Mouse (Mus musculus) MEL (cell line): ENCODE results near the gene Slc39a1. TPM values are rescaled to one million over a fixed set of nuclear protein-coding genes. Genes with fewer than 3 reads are reported as not detected.

Source experiments
- DNase-seq: peaks from one replicate; pipeline ENCODE4 v3.0.0; 2011; ENCODE audit warnings: low read depth, low spot score
- H3K27ac ChIP-seq: 2 replicates; pipeline ENCODE4 v1.5.1; 2012; ENCODE audit warnings: low read depth, mild to moderate bottlenecking, control low read depth, low read length, moderate library complexity; ENCODE audit not compliant: control insufficient read depth
- H3K27me3 ChIP-seq, 2 experiments: fragments of 150-350 bp in 1 of 2; sonication (generic) in 1 of 2; 2 replicates each; pipeline ENCODE4 v1.6.1; 2012; ENCODE audit warnings: low read length in 2 of 2, mild to moderate bottlenecking in 2 of 2, improper control_type of control experiment in 1 of 2, moderate library complexity in 1 of 2; ENCODE audit not compliant: insufficient read depth in 2 of 2, control insufficient read depth in 1 of 2
- H3K36me3 ChIP-seq, 2 experiments: 2 replicates each; pipeline ENCODE4 v1.6.1; 2012 to 2014; ENCODE audit warnings: low read length in 2 of 2, improper control_type of control experiment in 1 of 2, inconsistent platforms in 1 of 2, mild to moderate bottlenecking in 1 of 2; ENCODE audit not compliant: insufficient read depth in 2 of 2, control insufficient read depth in 1 of 2
- H3K4me1 ChIP-seq, 2 experiments: fragments of 150-350 bp in 1 of 2; sonication (generic) in 1 of 2; 2 replicates each; pipeline ENCODE4 v1.6.1; 2012; ENCODE audit warnings: low read length in 2 of 2, improper control_type of control experiment in 1 of 2, mild to moderate bottlenecking in 1 of 2; ENCODE audit not compliant: insufficient read depth in 2 of 2, control insufficient read depth in 1 of 2
- H3K4me3 ChIP-seq, 2 experiments: fragments of 150-350 bp in 1 of 2; sonication (generic) in 1 of 2; 2 replicates each; pipeline ENCODE4 v1.5.1; 2012; ENCODE audit warnings: low read depth in 2 of 2, low read length in 2 of 2, mild to moderate bottlenecking in 2 of 2, moderate library complexity in 2 of 2, control low read depth in 1 of 2, improper control_type of control experiment in 1 of 2; ENCODE audit not compliant: control insufficient read depth in 1 of 2, insufficient read depth in 1 of 2
- H3K79me2 ChIP-seq: 2 replicates; pipeline ENCODE4 v1.6.1; 2012; ENCODE audit warnings: mild to moderate bottlenecking, low read length, moderate library complexity; ENCODE audit not compliant: control insufficient read depth, poor library complexity, insufficient read depth
- H3K9ac ChIP-seq: 2 replicates; pipeline ENCODE4 v1.6.1; 2012; ENCODE audit warnings: low read depth, mild to moderate bottlenecking, control low read depth, low read length, moderate library complexity; ENCODE audit not compliant: control insufficient read depth, poor library complexity, severe bottlenecking
- H3K9me3 ChIP-seq: fragments of 150-350 bp; sonication (generic); replicated peaks from 2 replicates; pipeline ENCODE4 v1.6.1; 2012; ENCODE audit warnings: mild to moderate bottlenecking, low read length, improper control_type of control experiment, moderate library complexity; ENCODE audit not compliant: insufficient read depth
- CHD1 ChIP-seq: IDR thresholded peaks from 2 replicates; pipeline ENCODE4 v1.6.1; 2012; ENCODE audit warnings: low read depth, mild to moderate bottlenecking, inconsistent platforms, low read length, improper control_type of control experiment
- CHD2 ChIP-seq: IDR thresholded peaks from 2 replicates; pipeline ENCODE4 v1.6.1; 2011; ENCODE audit warnings: low read length, improper control_type of control experiment
- CTCF ChIP-seq, 3 experiments: IDR thresholded peaks in 2 of 3; conservative IDR thresholded peaks in 1 of 3; 2 replicates each; pipeline ENCODE4 v1.5.1; 2011 to 2012; ENCODE audit warnings: low read length in 3 of 3, low read depth in 2 of 3, mild to moderate bottlenecking in 2 of 3, improper control_type of control experiment in 1 of 3, inconsistent platforms in 1 of 3, mixed read lengths in 1 of 3, moderate library complexity in 1 of 3; ENCODE audit not compliant: control insufficient read depth in 1 of 3, insufficient read depth in 1 of 3, poor library complexity in 1 of 3, severe bottlenecking in 1 of 3
- EP300 ChIP-seq, 2 experiments: IDR thresholded peaks; 2 replicates each; pipeline ENCODE4 v1.6.1; 2011; ENCODE audit warnings: improper control_type of control experiment in 2 of 2, low read length in 2 of 2, low read depth in 1 of 2, mild to moderate bottlenecking in 1 of 2
- GABPA ChIP-seq: IDR thresholded peaks from 2 replicates; pipeline ENCODE4 v1.6.1; 2012; ENCODE audit warnings: low read depth, mild to moderate bottlenecking, inconsistent platforms, low read length, improper control_type of control experiment, moderate library complexity
- HCFC1 ChIP-seq: IDR thresholded peaks from 2 replicates; pipeline ENCODE4 v1.6.1; 2012; ENCODE audit warnings: low read depth, mild to moderate bottlenecking, inconsistent platforms, low read length, improper control_type of control experiment, moderate library complexity
- MAFK ChIP-seq: IDR thresholded peaks from 2 replicates; pipeline ENCODE4 v1.6.1; 2011; ENCODE audit warnings: low read depth, mild to moderate bottlenecking, low read length, improper control_type of control experiment, borderline replicate concordance
- MAX ChIP-seq: IDR thresholded peaks from 2 replicates; pipeline ENCODE4 v1.6.1; 2011; ENCODE audit warnings: low read length, improper control_type of control experiment
- MAZ ChIP-seq: IDR thresholded peaks from 2 replicates; pipeline ENCODE4 v1.6.1; 2012; ENCODE audit warnings: low read depth, mild to moderate bottlenecking, inconsistent platforms, low read length, improper control_type of control experiment
- MYB ChIP-seq: IDR thresholded peaks from 2 replicates; pipeline ENCODE4 v1.6.1; 2011; ENCODE audit warnings: mild to moderate bottlenecking, low read depth, low read length, improper control_type of control experiment
- MYC ChIP-seq: IDR thresholded peaks from 2 replicates; pipeline ENCODE4 v1.6.1; 2011; ENCODE audit warnings: low read depth, mild to moderate bottlenecking, low read length, improper control_type of control experiment, moderate library complexity
- NELFE ChIP-seq: IDR thresholded peaks from 2 replicates; pipeline ENCODE4 v1.6.1; 2011; ENCODE audit warnings: low read depth, low read length, improper control_type of control experiment
- POLR2AphosphoS2 ChIP-seq: IDR thresholded peaks from 2 replicates; pipeline ENCODE4 v1.6.1; 2011; ENCODE audit warnings: low read length, improper control_type of control experiment
- POLR2AphosphoS5 ChIP-seq: IDR thresholded peaks from 2 replicates; pipeline ENCODE4 v1.6.1; 2012; ENCODE audit warnings: low read depth, borderline replicate concordance, mild to moderate bottlenecking, inconsistent platforms, low read length, moderate library complexity, mixed read lengths
- RCOR1 ChIP-seq: IDR thresholded peaks from 2 replicates; pipeline ENCODE4 v1.6.1; 2012; ENCODE audit warnings: low read depth, mild to moderate bottlenecking, inconsistent platforms, low read length, improper control_type of control experiment
- SMC3 ChIP-seq: IDR thresholded peaks from 2 replicates; pipeline ENCODE4 v1.6.1; 2011; ENCODE audit warnings: low read depth, low read length, improper control_type of control experiment
- TAL1 ChIP-seq: IDR thresholded peaks from 2 replicates; pipeline ENCODE4 v1.6.1; 2012; ENCODE audit warnings: mild to moderate bottlenecking, inconsistent platforms, low read length, moderate library complexity, mixed read lengths
- TBP ChIP-seq: IDR thresholded peaks from 2 replicates; pipeline ENCODE4 v1.8.0; 2011; ENCODE audit warnings: low read depth, low read length, improper control_type of control experiment
- USF1 ChIP-seq: IDR thresholded peaks from 2 replicates; pipeline ENCODE4 v1.6.1; 2014; ENCODE audit warnings: low read depth, mild to moderate bottlenecking, inconsistent platforms, low read length, improper control_type of control experiment, moderate library complexity
- USF2 ChIP-seq, 2 experiments: IDR thresholded peaks; 2 replicates each; pipeline ENCODE4 v1.6.1; 2011 to 2012; ENCODE audit warnings: improper control_type of control experiment in 2 of 2, low read length in 2 of 2, borderline replicate concordance in 1 of 2, inconsistent platforms in 1 of 2, low read depth in 1 of 2, mild to moderate bottlenecking in 1 of 2; ENCODE audit not compliant: insufficient read depth in 1 of 2
- ZNF384 ChIP-seq: IDR thresholded peaks from 2 replicates; pipeline ENCODE4 v1.6.1; 2012; ENCODE audit warnings: low read depth, mild to moderate bottlenecking, inconsistent platforms, low read length, improper control_type of control experiment
- polyA plus RNA-seq, 2 experiments: library from polyadenylated mRNA; stranded (reverse) in 1 of 2; unstranded in 1 of 2; fragments of >175 nt in 1 of 2; fragments of >200 nt in 1 of 2; gene quantifications; 2 replicates each; pipeline versions ENCODE4 v1.2.1 to v1.2.4; 2012; ENCODE audit warnings: low replicate concordance in 2 of 2, low read depth in 1 of 2; ENCODE audit not compliant: insufficient read length in 2 of 2, insufficient read depth in 1 of 2, missing spikeins in 1 of 2
- total RNA-seq: library from RNA; depleted of rRNA; stranded (reverse); fragments of 300-350 nt; gene quantifications from 2 replicates; pipeline ENCODE4 v1.2.3, GENCODE M21; 2012

Gene Slc39a1
- total and polyA plus RNA-seq, 3 experiments: 58.5 to 80.5 (median 61.7) TPM

DNA sequence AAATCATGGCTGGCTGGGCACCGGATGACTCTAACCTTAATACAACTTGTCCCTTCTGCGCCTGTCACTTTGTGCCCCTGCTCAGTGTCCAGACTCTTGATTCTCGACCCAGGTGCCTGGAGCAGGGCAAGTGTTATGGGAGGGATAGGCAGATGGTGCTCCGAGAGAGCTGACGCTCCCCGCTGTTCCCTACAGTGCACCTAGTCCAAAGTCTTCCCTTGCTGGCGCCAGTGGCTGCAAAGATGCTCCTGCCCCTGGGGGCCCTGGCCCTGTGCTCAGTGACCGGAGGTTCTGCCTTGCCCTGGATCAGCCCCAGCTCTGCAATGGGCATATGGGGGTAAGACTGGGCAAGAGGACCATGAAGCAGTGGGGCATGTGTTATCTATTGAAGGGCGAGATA, 29.8 kb downstream of the Slc39a1 start:
- TF ChIP-seq MAZ (no peak), GABPA (no peak), TAL1 (no peak), USF1 (no peak)
- Histone ChIP-seq H3K4me1 (no peaks in the 10 kb centered on the region), H3K9me3 (no peaks in the 10 kb centered on the region), H3K36me3 (peaks cover 0 to 13% of the 10 kb centered on the region in 2 experiments; a peak in 2 of 4 replicates), H3K9ac (no peak overlapping the region), H3K4me3 (no peak overlapping the region), H3K79me2 (no peaks in the 10 kb centered on the region), H3K27ac (no peak overlapping the region), H3K27me3 (no peaks in the 10 kb centered on the region)
- DNase-seq: no peak

DNA sequence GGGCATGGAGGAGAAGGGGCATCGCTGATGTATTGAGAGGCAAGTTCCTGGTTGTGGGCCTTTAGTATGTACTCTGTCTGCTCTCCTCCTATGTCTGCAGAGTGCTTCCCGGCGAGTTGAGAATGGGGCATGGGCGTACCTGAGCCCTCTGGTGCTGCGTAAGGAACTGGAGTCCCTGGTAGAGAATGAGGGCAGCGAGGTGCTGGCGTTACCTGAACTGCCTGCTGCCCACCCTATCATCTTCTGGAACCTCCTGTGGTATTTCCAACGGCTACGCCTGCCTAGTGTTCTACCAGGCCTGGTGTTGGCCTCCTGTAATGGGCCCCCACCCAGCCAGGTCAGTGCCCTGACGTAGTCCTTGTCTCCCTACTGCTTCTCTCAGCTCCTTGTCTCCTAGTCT, 30.2 kb downstream of the Slc39a1 start:
- no peaks in the 10 kb centered on the region for H3K27me3 ChIP-seq
- H3K79me2 ChIP-seq: no peaks in the 10 kb centered on the region
- H3K36me3 ChIP-seq: peaks cover 0 to 13% of the 10 kb centered on the region in 2 experiments; a peak in 2 of 4 replicates
- no peak overlapping the region for H3K27ac ChIP-seq
- no peaks in the 10 kb centered on the region for H3K9me3 ChIP-seq
- TF ChIP-seq MYC: no peak
- no peak for TF ChIP-seq EP300 (IDR thresholded peaks at IDR 0.05; ENCODE audit: low read depth in 1 of 2, low read length in 2 of 2)
- TF ChIP-seq MAFK: no peak
- TF ChIP-seq HCFC1: no peak
- TF ChIP-seq POLR2AphosphoS2: no peak
- TF ChIP-seq USF2 (IDR thresholded peaks at IDR 0.05; ENCODE audit: borderline replicate concordance in 1 of 2, insufficient read depth in 1 of 2, low read depth in 1 of 2, low read length in 2 of 2): no peak
- TF ChIP-seq SMC3: no peak
- TF ChIP-seq USF1: no peak
- TF ChIP-seq CHD2: no peak
- no peak for TF ChIP-seq MAX
- no peak for TF ChIP-seq CTCF (IDR thresholded peaks at IDR 0.05 in 2 of 3, conservative IDR thresholded peaks at IDR 0.05 in 1 of 3; ENCODE audit: control insufficient read depth in 1 of 3, insufficient read depth in 1 of 3, low read depth in 2 of 3, low read length in 3 of 3, poor library complexity in 1 of 3, severe bottlenecking in 1 of 3)
- no peak for TF ChIP-seq POLR2AphosphoS5
- no peak for TF ChIP-seq CHD1
- no peak for TF ChIP-seq TBP
- no peak for TF ChIP-seq MYB
- no peak for TF ChIP-seq NELFE
- TF ChIP-seq RCOR1: no peak
- TF ChIP-seq ZNF384: no peak
- TF ChIP-seq, all 39 proteins: peak for 0
- Histone ChIP-seq H3K4me3 (no peak overlapping the region), H3K9ac (no peak overlapping the region), H3K4me1 (no peaks in the 10 kb centered on the region)
- no peak for DNase-seq
